Mouse (Mus musculus): ENCODE measurements around the gene Abhd14a. TPM values are rescaled to one million over a fixed set of nuclear protein-coding genes. Genes with fewer than 3 reads are reported as not detected.

Abhd14a gene
- polyA plus RNA-seq, 1 experiment from 2014 or later: 40.5 TPM

DNA sequence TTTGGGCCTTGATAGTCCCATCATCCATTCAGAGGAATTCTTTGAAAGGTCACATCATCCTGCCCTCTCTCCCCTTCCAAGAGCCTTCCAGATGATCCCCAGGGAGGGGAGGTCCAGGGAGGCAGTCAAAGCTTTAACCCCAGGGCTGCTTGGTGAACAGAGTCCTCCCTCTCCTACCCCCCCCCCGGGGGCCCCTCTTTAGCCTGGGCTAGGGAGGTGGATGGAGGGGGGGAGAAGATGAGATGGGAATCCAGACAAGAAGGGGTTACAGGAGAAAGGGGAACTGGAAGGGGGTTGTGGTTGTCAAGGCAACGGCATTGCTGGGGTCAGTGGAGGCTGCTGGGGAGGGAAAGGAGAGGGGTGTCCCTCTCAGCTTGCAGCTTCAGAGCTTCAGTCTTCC is 26.9 kb downstream of the Abhd14a start:
- Histone ChIP-seq H3K27ac (no peak overlapping the region), H3K4me2 (peak overlapping the region; percentile 39), H3K9ac (peak overlapping the region; percentile 54), H3K9me3 (replicated peaks) (no peaks in the 10 kb centered on the region), H3K4me1 (peaks cover 36% of the 10 kb centered on the region), H3K36me3 (ENCODE audit: poor library complexity, severe bottlenecking) (no peaks in the 10 kb centered on the region), H3K27me3 (0 out of 2 replicates have a peak, but pooled peaks cover 4% of the 10 kb centered on the region), H3K4me3 (no peak overlapping the region)
- 3% methylated on average over 2 of the region's 2 CpGs for WGBS
- ATAC-seq: no peak

DNA sequence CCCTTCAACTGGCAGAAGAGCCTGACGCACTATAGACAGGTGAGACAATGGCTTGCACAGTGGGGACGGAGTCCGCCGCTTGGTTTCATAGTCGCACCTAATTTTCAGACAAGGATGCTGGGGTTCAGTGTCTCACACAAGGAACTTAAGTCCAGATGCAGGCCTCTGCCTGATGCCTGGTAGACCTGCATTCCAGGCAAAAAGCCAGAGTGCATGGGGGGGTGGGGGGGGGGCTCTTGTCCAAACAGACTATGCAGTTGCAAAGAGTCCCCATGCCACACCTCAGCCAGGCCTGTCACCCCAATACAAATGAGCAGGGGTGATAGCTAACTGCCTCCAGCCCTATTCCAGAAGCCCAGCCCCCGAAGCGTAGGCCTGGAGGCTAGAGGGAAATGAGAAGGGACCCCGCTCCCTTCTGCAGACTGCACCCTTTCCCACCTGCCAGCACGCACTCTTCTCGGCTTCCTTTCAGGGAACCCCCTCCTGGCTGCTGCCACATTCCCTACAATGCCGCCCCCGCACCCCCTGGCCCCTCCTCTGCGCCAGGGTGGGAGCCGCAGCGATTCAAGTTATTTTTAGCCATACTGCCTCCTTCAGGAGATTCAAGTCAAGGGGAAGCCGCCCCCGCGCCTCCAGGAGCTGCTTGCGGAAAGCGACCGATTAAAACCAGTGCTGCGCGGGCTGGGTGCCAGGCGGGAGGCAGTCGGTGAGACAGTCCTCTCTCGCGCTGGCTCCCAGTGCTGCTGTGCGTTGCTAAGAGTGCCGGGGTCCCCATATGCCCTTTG is 29.4 kb downstream of the Abhd14a start:
- Histone ChIP-seq H3K27me3 (0 out of 2 replicates have a peak, but pooled peaks cover 4% of the 10 kb centered on the region), H3K4me2 (peak overlapping the region; percentile 57), H3K36me3 (ENCODE audit: poor library complexity, severe bottlenecking) (no peaks in the 10 kb centered on the region), H3K4me1 (peaks cover 36% of the 10 kb centered on the region), H3K27ac (peak overlapping the region; percentile 40), H3K4me3 (peak overlapping the region; percentile 21), H3K9ac (peak overlapping the region; percentile 51), H3K9me3 (replicated peaks) (no peaks in the 10 kb centered on the region)
- WGBS: 13% methylated on average over 29 of the region's 29 CpGs
- peak; percentile 80 for ATAC-seq

DNA sequence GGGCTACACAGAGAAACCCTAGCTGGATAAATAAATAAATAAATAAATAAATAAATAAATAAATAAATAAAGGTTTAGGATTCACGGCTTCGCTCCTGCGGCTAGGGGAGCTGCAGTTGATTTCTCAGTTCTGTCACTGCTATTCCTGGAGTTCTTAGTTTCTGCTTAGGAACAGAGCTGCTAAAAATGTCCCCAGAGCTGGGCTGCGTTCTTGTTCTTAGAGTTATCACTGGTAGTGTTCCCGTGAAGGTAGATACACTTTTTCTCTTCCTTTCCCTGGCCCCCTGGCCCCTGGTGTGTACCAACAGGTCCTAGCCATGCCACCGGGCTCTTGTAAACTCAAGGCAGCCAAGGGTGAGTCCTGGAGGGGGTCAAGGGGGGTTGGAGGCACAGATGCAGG is 30.7 kb downstream of the Abhd14a start:
- peaks cover 36% of the 10 kb centered on the region for H3K4me1 ChIP-seq
- H3K36me3 ChIP-seq (ENCODE audit: poor library complexity, severe bottlenecking): no peaks in the 10 kb centered on the region
- 0 out of 2 replicates have a peak, but pooled peaks cover 4% of the 10 kb centered on the region for H3K27me3 ChIP-seq
- WGBS: 88% methylated on average over 6 of the region's 6 CpGs
- no peak overlapping the region for H3K4me3 ChIP-seq
- no peak overlapping the region for H3K27ac ChIP-seq
- H3K4me2 ChIP-seq: no peak overlapping the region
- no peaks in the 10 kb centered on the region for H3K9me3 ChIP-seq (replicated peaks)
- H3K9ac ChIP-seq: no peak overlapping the region
- ATAC-seq: no peak

DNA sequence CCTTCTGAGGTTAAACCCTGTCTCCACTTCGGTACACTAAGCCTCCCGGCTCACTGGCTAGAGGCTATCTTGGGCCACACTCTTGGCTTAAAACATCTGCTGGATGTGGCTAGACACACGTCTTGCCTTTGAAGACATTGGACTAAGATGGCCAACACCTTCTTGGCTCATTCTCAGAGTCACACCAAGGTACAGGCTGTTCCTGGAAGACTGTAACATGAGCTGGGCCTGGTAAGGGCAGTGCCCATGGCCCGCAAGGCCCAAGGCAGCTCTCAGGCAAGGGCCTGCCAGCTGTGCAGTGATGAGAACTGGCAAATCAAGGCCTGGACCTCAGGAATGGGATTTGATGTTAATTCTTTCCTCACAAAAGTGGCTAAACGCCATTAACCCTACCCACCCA is 33.9 kb downstream of the Abhd14a start:
- WGBS: 85% methylated on average over 5 of the region's 5 CpGs
- Histone ChIP-seq H3K9me3 (replicated peaks) (no peaks in the 10 kb centered on the region), H3K36me3 (ENCODE audit: poor library complexity, severe bottlenecking) (no peaks in the 10 kb centered on the region), H3K27me3 (no peaks in the 10 kb centered on the region), H3K4me3 (no peak overlapping the region), H3K9ac (no peak overlapping the region), H3K27ac (no peak overlapping the region), H3K4me1 (peaks cover 27% of the 10 kb centered on the region), H3K4me2 (no peak overlapping the region)
- no peak for ATAC-seq

DNA sequence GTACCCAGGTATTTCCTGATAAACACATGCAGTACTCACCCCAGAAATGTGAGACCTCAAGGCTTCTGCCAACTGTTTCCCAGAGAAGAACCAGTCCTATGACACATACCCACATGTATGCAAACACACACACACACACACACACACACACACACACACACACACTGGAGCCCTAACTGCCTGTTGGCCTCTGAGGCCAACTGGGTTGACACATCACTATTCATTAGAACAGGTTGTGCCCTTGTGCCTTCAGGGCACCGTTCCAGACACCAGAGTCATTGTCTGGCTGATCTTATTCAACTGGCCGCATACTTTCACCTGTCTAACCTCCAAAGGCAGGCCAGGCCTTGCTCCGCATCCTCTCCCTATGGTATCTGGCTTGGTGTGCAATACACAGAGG is 35.3 kb downstream of the Abhd14a start:
- Histone ChIP-seq H3K36me3 (ENCODE audit: poor library complexity, severe bottlenecking) (no peaks in the 10 kb centered on the region), H3K4me1 (peaks cover 13% of the 10 kb centered on the region), H3K4me2 (no peak overlapping the region), H3K27me3 (no peaks in the 10 kb centered on the region), H3K9ac (no peak overlapping the region), H3K4me3 (no peak overlapping the region), H3K27ac (no peak overlapping the region), H3K9me3 (replicated peaks) (no peaks in the 10 kb centered on the region)
- ATAC-seq: no peak
- WGBS: 72% methylated on average over 3 of the region's 3 CpGs

DNA sequence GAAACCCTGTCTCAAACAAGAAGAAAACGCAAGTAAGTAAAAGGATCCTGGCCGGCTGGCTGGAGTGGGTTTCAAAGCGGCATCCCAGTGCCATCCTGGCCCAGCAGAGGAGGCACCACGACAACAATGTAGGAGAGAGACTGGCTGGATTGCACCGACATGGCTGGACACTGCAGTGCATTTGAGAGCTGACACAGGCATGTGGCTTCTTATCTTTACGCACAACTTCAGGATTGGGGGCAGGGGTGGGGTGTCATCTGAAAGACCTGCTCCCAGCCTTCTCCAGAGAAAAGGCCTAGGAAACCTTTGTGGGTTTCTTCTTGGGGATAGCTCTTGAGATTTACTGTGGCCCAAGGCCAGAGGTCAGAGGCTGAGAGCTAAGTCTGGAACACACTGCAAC is 35.7 kb downstream of the Abhd14a start:
- 83% methylated on average over 6 of the region's 6 CpGs for WGBS
- H3K36me3 ChIP-seq (ENCODE audit: poor library complexity, severe bottlenecking): no peaks in the 10 kb centered on the region
- no peaks in the 10 kb centered on the region for H3K27me3 ChIP-seq
- H3K4me2 ChIP-seq: no peak overlapping the region
- peaks cover 11% of the 10 kb centered on the region for H3K4me1 ChIP-seq
- no peak overlapping the region for H3K27ac ChIP-seq
- no peak overlapping the region for H3K4me3 ChIP-seq
- ATAC-seq: no peak
- no peak overlapping the region for H3K9ac ChIP-seq
- H3K9me3 ChIP-seq (replicated peaks): no peaks in the 10 kb centered on the region

DNA sequence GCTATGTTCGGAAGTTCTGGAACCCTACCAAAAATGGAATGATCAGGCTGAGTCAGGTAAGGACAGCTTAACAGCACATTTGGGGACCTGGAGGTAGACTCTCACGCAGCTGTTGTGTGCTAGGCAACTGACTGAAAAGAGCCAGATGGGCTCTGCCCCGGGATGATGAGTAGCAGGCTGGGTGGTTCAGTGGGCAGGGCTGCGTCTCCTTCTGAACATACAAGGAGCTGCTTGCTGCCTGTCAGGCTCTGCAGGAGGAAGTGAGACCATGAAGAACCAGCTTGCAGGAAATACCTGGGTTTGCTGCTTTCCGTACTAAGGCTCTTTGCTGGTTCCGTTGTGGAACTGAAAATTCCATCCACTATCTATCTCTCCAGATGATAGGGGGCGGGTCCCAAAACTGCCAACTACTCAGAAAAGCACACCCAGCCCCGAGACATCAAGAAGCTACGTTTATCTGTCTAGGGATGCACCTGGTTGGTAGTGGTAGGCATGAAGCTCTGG is 36.3 kb downstream of the Abhd14a start:
- Histone ChIP-seq H3K9me3 (replicated peaks) (no peaks in the 10 kb centered on the region), H3K27me3 (no peaks in the 10 kb centered on the region), H3K36me3 (ENCODE audit: poor library complexity, severe bottlenecking) (no peaks in the 10 kb centered on the region), H3K9ac (no peak overlapping the region), H3K4me3 (no peak overlapping the region), H3K4me1 (peaks cover 16% of the 10 kb centered on the region), H3K27ac (no peak overlapping the region), H3K4me2 (no peak overlapping the region)
- WGBS: 80% methylated on average over 9 of the region's 9 CpGs
- no peak for ATAC-seq

DNA sequence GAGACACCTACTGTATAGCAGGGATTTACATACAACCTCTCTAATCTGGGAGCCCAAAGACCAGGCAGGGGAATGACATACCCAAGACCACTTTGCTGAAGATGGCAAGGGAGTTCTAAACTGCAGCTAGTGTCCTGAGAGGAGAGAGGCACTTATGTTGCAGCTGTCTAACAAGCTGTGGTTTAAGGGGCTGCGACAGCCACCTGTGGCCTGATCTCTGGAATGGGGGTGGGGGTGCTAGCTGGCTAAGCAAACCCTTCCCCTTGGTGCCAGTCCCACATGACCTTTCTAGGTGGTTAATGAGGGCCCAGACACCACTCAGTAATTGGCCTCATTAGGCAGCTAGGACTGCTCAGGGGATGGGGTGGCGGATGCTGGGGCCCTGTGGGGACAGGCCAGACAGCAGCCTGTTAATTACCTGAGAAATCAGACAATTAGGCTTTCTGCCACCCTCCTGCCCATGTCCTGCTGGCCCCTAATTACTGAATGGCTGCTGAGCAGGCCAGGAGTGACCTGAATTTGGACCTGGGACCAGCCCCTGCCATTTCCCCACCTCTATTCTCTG is 37.3 kb downstream of the Abhd14a start:
- Histone ChIP-seq H3K27ac (no peak overlapping the region), H3K4me2 (no peak overlapping the region), H3K27me3 (no peaks in the 10 kb centered on the region), H3K36me3 (ENCODE audit: poor library complexity, severe bottlenecking) (no peaks in the 10 kb centered on the region), H3K9ac (no peak overlapping the region), H3K4me1 (peaks cover 18% of the 10 kb centered on the region), H3K9me3 (replicated peaks) (no peaks in the 10 kb centered on the region), H3K4me3 (no peak overlapping the region)
- no peak; the same call in 1 of the 2 replicates for ATAC-seq
- 24% methylated on average over 2 of the region's 2 CpGs for WGBS

DNA sequence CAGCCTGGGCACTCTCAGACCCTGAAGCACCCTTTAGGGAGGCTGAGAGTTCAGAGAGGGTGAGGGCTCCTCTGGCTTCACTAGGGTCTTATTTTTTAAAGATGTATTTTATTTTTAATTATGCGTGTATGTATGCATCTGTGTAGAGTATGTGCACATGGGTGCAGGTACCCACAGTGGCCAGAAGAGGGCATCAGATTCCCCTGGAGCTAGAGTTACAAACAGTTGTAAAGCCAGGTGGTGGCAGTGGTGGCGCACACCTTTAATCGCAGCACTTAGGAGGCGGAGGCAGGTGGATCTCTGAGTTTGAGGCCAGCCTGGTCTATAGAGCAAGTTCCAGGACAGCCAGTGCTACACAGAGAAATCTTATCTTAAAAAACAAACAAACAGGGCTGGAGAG is 38.4 kb downstream of the Abhd14a start:
- Histone ChIP-seq H3K4me3 (no peak overlapping the region), H3K36me3 (ENCODE audit: poor library complexity, severe bottlenecking) (no peaks in the 10 kb centered on the region), H3K27ac (no peak overlapping the region), H3K4me1 (peaks cover 18% of the 10 kb centered on the region), H3K4me2 (no peak overlapping the region), H3K27me3 (no peaks in the 10 kb centered on the region), H3K9me3 (replicated peaks) (no peaks in the 10 kb centered on the region), H3K9ac (no peak overlapping the region)
- WGBS: 96% methylated on average over 4 of the region's 4 CpGs
- ATAC-seq: no peak

DNA sequence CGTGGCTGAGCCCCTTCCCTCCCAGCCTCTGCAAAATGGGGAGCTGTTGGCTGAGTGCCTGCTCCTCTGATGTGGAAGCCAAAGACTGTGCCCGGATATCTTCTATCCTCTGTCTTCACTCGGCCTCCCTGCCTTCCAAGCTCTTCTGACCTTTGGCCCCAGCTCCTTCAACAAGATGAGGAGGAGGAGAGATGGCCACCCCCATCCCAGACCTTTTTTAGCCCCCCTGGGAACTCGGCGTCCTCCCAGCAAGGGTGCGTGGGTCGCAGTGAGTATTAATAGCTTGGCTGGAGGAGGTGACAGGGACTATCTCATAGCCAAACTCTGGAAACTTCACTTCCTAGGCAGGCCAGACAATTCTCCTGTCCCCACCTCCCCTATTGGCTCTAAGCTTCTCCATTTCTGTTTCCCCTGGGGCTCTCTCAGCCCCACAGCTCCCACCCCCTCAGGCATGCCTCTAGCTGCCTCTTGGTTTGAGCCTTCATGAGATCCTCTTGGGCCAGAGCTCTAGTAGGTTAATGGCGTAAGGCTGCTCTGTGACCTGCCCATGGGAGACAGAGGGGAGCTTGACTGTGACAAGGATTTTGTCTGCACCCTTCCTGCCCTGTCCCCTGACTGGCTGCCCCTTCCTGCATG is 40.9 kb downstream of the Abhd14a start:
- no peaks in the 10 kb centered on the region for H3K36me3 ChIP-seq (ENCODE audit: poor library complexity, severe bottlenecking)
- ATAC-seq: no peak
- no peaks in the 10 kb centered on the region for H3K27me3 ChIP-seq
- 58% methylated on average over 8 of the region's 8 CpGs for WGBS
- H3K9me3 ChIP-seq (replicated peaks): no peaks in the 10 kb centered on the region
- H3K9ac ChIP-seq: no peak overlapping the region
- no peak overlapping the region for H3K4me2 ChIP-seq
- peaks cover 18% of the 10 kb centered on the region for H3K4me1 ChIP-seq
- no peak overlapping the region for H3K4me3 ChIP-seq
- no peak overlapping the region for H3K27ac ChIP-seq

DNA sequence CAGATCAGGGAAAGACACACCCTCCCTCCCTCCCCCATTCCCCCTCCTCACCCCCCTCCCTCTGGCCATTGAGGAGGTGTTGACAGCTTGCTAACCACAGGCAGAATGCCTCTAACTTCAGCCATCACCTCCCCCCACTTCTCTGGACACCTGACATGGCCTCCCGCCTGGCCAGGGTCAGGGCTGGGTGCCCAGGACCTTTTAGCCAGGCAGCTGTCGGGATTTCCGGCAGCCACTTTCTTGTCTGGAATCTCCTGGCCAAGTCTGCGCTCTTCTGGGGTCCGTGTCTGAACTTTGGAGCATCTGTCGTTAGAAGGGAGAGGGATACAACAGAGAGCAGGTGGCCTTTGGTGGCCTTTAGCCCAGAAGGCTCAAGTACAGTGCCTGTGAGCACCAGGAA is 42.2 kb downstream of the Abhd14a start:
- WGBS: 41% methylated on average over 6 of the region's 6 CpGs
- no peak for ATAC-seq
- H3K9me3 ChIP-seq (replicated peaks): no peaks in the 10 kb centered on the region

DNA sequence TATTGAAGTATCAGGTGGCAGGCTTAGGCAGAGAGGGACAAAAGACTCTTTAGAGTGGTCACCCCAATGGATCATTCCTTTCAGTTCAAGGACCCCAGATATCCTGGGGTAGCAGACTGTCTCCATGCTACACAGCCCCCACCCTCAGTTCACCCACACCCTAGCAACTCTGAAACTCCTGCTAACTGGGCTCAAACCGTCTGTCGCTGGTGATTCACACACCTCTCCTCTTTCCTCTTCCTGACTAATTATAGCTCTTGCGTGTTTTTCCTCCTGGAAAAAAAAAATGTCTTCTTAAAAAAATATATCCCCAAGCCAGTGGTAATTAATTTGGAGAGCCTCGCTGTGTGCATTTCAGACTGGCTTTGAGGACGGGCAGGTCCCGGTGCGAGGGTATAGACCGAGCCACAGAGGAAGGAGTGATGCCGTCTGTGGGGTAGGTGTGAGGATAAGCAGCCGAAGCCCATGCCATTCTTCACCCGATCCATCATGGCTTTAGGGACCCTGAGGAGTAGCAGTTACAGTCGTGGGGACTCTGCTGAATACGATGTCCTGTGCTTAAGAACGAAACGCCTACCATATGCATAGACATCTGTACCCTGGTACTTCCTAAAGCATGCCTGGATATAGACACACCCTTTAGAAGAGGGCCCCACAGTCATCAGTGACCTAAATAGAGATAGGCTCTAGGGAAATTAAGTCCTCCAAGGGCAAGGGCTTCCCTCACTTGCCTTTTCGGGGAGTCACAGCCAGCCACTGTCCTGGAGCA is 44.7 kb downstream of the Abhd14a start:
- no peaks in the 10 kb centered on the region for H3K36me3 ChIP-seq (ENCODE audit: poor library complexity, severe bottlenecking)
- H3K9ac ChIP-seq: no peak overlapping the region
- no peaks in the 10 kb centered on the region for H3K27me3 ChIP-seq
- WGBS: 83% methylated on average over 16 of the region's 16 CpGs
- peaks cover 7% of the 10 kb centered on the region; the same call in 1 of the 2 replicates for H3K4me1 ChIP-seq
- no peaks in the 10 kb centered on the region for H3K9me3 ChIP-seq (replicated peaks)
- no peak overlapping the region for H3K4me3 ChIP-seq
- H3K4me2 ChIP-seq: no peak overlapping the region
- H3K27ac ChIP-seq: no peak overlapping the region
- no peak for ATAC-seq

More for the DNA sequence above, 42.2 kb downstream of the Abhd14a start:
- Histone ChIP-seq H3K9ac (no peak overlapping the region), H3K27me3 (no peaks in the 10 kb centered on the region), H3K36me3 (ENCODE audit: poor library complexity, severe bottlenecking) (no peaks in the 10 kb centered on the region), H3K27ac (no peak overlapping the region), H3K4me1 (peaks cover 13% of the 10 kb centered on the region), H3K4me2 (no peak overlapping the region), H3K4me3 (no peak overlapping the region)
